Mouse (Mus musculus): Measurements from ENCODE around the gene Lbx2.

GRCm38 (mm10) chr6:83074979-83075378 lies 11.2 kb upstream of the Lbx2 start:
- TF ChIP-seq CTCF (conservative IDR thresholded peaks at IDR 0.05; ENCODE audit: low read length) (no peak), POU5F1 (IDR thresholded peaks at IDR 0.05; ENCODE audit: borderline replicate concordance, low read length) (no peak)
